Mouse (Mus musculus) cerebellum, postnatal 25 days (tissue): ENCODE measurements around the gene Bak1.
A peak's percentile ranks its signal among the peaks of the same experiment; 100 is the strongest.

Source experiments
- DNase-seq, 2 experiments: peaks; one replicate each; pipeline ENCODE4 v3.0.0; 2021; ENCODE audit warnings: mixed read lengths in 2 of 2

The Bak1 gene

DNA sequence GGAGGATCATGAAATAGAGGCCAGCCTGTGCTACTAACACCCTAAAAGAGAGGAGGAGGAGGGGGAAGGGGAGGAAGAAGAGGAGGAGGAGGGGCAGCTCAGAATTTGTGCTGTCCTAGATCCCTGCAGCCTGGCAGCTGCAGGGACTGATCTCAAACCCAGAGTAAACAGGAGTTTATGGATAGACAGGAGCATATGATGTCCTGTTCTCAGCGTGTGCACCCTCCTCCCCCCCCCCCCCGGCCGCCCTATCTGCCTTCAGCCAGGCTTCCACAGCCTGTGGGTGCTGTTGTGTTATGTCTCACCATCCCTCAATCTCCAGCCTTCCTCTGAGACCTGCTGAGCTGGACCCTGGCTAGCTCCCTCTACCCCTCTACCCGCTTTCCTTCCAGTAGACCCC is at the start of gene Bak1:
TSS of gene Bak1 (minus strand) at position 101 of the 400 bp plus-strand sequence.
- DNase-seq: no peak

DNA sequence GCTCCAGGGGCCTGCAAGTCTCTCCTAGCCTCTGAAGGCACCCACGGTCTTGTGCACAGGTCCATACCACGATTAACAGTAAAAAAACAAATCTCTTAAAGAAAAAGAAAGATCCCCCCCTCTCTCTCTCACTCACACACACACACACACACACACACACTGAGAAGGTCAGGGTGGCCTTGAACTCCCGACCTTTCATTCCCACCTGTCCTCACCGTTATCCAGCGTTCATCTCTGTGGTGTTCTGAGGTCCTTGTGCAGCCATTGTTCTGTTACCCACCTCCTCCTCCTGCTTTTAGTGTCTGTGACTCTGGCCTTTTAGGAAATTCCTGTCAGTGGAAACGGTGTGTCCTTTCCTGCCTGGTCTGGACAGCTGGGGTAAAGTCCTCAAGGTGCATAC is 49.7 kb upstream of the Bak1 start:
- no peak for DNase-seq

DNA sequence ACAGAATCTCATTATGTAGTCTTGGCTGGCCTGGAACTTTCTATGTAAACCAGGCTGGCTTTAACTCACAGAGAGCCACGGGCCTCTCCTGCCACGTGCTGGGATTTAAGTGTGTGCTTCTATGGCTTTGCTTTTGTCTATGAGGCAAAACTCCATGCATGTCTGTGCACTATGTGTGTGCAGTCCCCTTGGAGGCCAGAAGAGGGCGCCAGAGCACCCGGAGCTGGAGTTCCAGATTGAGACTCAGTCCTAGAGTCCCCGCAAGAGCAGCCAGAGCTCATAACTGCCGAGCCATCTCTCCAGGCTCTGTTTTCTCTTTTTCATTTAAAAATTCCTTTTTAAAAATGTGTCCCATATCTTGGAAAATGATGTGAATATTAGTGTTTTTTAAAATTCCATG is 49.1 kb upstream of the Bak1 start:
- DNase-seq: peak in 1 of 2 experiments; percentile 36

DNA sequence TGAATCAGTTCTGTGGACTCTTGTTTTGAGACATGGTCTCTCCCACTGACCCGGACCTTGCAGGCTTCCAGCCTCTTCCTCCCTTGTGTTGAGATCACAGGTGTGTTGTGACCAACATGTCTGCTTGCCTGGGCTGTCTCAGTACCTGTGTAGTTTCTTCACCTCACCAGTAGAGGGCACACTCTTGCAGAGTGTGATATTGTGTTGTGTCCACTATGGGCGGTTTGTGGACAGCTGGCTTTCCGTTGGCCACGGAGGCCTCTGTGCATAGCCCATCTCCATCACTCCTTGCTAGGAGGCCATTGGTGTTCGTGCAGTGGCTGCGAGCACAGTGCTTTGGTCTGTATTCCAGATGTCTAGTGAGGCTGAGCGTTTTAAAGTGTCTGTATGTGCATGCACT is 48.3 kb upstream of the Bak1 start:
- no peak for DNase-seq

DNA sequence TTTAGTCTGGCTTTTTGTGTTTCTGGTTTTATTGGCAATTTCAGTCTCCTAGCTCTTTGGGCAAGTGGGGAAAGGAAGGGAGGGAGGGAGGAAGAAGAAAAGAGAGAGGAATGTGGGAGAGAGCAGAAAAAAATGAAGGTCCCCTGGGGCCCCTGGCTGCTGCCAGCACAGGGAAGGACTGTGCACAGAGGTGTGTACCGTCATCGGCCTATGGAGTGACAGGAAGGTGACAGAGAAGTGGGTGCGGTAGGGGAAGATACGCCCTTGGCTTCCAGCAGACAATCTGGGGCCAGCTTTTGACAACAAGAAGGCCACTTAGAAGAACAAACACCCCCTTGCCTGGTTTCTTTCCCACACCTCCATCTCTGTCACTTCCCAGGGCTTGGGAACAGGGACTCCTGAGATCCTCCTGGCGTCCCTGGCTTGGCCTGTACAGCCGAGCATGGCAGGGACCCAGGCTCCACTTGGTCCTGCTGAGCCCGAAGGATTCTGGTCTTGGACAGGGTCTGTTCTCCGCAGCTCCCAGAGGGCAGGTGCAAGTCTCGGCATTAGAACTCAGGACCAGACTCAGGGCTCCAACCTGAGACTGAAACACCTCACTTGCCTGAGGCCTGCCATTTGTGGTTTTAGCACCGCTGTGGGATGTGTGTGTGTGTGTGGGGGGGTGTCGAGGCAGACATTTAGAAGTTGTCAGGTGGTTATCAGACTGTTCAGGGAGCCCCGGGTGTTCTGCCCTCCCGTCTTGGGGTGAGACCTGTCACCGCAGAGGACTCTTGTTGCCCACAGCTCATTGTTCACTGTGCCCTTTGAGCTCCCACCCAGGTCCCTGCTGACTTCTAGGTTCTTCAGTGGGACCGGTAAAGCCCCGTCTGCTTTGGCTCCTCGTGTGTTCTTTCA is 46.3 kb upstream of the Bak1 start:
- DNase-seq: peak; percentile 42 to 57

DNA sequence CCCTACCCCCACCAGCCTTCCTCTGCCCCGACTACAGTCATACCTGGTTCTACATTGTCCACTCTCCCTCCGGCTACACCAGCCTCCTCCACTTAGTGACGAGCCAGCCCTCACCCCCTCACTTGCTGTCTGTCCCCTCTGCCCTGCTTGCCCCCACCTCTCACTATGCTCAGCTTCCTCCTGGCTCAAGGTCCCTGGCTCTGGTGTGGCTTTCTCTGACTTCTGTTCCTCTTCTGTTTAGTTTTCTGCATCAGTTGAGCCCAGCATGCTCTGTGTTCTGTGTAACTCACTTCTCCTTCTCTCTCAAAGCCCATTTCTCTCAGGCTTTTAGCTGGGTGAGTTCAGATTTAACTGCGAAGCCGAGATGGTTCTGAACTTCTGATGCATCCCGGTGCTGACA is 45.4 kb upstream of the Bak1 start:
- no peak for DNase-seq

DNA sequence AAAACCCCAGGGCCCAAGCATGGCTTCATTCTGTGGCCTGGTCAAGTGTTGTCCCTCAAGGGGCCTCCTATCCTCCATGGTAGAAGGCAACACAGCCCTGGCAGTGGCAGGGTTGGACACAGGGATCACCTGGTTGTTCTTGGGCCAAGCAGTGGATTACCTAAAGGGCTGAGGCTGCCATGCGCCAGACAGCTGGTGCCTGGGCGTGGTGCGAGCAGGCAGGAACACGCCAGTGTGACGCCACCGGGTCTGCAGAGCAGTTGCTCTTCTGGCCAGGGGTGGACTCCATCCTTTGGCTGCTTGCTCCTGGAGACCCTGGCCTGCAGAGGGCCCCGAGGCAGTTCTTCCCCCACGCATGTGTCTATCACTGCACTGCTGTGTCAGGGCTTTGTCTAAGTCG is 45.0 kb upstream of the Bak1 start:
- DNase-seq: no peak

DNA sequence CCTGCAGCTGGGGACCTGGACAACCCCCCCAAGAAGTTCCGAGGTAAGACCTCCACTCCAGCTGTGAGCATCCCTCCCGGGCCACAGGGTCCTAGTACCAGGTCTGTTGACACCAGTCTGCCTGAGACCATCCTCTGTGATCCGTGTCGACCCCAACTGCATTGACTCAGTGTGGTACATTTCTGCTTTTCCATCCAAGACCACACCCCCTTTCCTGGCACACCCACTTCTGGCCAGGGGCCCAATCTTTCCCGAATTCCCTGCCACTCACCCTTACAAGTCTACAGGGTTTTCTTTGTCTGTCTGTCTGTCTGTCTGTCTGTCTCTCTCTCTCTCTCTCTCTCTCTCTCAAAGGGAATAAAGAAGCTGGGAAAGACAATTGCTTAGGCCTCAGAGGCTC is 44.3 kb upstream of the Bak1 start:
- no peak for DNase-seq

DNA sequence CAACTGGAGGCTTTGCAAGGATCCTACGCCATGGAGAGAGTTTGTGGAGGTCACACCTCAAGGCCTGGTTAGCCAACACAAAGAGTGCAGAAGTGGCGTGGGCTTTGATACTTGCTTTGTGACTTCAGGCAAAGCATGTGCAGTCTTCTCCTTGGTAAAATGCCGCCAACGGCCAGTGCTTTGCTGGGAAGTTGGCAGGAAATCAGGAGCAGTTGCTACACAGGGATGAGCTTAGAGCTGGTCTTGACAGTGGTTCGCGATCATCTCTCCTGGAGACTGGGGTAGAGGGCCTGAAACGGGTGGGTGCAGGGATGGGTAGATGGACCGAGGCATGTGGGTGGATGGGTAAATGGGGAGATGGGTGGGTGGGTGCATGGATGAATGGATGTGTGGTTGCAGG is 43.6 kb upstream of the Bak1 start:
- peak; percentile 44 to 53 for DNase-seq

DNA sequence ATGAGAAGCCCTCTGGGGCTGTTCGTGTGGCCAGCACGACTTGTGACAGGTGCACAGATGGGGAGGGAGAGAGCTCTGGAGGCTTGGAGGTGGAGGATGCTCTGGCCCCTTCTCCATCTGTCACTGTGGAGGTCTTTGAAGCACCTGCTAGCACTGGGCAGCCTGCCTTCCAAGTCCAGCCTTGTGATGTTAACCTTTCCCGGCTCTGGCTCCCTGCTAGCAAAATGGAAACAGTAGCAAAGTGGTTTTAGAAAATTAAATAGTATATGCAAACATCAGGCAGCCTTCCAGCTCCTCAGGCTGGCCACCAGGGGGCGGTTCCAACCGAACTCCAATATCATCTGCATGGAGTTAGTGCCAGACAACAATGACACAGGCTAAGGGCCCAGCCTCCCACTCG is 42.8 kb upstream of the Bak1 start:
- peak; percentile 84 to 85 for DNase-seq

DNA sequence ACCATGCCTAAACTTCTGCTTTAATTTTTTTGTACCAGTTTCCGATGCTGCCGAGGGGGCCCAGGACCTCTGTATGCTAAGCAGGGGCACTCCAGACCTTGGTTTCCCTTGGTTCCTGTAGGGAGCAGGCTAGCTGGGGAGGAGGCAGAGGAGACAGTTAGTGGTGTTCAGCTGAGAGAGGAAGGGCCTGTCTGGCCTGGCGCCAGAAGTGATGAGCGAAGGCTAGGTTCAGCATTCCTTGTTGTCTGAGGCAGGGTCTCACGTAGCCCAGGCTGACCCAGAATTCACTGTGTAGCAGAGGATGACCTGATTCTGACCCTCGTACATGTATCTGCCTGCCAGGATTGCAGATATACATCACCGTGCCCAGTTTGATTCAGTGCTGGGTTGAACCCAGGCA is 42.1 kb upstream of the Bak1 start:
- peak; percentile 46 to 56 for DNase-seq

DNA sequence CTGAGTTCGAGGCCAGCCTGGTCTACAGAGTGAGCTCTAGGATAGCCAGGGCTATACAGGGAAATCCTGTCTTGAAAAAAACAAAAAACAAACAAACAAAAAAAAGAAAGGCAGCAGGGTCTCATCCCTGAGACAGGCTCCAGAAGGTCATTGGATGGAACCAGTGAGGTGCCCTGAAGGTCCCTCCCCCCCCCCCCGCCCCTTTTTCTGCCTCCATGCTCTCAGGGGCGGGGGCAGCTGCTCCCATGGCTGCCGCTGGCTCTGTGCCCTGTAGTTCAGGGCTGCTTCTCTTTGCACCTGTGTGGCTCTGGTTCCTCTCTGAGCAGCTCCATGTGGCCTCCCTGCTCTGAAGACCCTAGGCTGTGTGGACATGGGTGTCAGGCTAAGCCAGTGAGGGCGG is 40.3 kb upstream of the Bak1 start:
- no peak for DNase-seq

DNA sequence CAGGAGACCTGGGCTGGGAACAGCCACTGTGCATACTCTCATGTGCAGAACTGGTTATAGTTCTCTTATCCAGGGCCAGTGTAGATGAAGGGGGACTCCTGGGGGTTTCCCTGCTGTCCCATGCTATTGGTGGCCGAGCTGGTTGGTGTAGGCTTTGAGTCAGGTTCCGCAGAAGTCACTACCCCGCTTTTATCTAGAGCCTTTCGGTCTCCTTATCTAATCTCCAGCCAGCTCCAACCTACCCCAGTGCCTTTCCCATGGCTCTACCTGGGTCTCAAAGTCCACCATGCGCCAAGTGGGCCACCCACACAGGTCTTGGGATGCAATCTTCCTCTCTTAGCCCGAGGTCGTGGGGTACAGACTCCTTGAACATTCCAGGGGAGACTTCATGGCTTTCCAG is 37.3 kb upstream of the Bak1 start:
- no peak for DNase-seq

DNA sequence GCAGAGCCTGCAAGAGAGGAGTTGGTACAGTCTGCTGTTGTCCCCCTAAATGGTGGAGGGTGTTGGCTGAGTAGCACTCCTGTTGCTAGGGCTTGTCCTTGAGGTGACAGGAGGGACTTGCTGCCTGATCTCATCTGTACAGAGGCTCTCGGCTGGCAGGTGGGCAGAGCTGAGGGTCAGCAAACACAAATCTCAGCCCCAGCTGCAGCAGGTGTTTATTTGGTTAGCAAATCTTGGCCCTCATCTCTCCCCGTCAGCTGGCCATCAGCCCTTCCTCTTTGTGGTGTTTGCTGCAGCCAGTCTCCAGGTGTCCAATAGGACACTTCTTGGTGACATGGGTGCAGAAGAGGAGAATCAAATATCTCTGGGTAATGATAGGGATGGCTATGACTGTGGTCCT is 35.4 kb upstream of the Bak1 start:
- no peak for DNase-seq

DNA sequence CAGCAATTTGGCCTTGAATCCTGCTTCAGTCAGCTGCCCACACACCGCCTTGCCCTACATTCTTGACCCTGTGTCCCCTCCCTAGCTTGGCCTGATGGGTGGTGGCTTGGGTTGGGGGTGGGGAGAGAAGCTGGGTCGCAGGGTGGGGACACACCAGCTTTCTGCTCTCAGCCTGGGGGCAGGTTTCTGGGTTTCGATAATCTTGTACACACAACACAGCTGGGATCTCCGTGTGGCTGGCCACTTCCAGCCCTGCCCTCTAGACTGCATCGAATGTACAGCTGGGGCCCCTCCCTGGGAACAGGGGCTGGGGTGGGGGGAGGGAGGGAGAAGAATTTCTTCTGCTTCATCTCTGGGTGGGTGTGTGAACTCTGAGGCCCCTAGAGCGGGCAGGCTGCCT is 34.9 kb upstream of the Bak1 start:
- DNase-seq: no peak

DNA sequence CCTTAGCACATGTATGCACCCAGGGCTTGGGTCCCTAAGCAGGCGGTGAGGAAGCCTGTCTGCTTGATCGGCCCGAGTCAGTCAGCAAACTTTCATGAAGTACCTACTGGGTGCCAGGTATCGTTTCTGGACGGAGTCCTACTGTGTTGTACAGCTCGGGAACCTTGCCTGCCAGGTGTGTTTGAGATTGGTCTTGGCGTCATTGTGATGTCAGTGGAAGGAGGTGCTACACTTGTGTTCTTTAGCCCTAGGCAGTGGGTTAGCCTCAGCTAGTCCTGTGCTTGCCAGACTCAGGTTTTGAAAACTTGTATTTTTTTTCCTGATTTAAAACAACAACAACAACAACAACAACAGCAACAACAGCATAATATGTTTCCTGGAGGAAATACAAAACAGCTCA is 33.9 kb upstream of the Bak1 start:
- DNase-seq: no peak

DNA sequence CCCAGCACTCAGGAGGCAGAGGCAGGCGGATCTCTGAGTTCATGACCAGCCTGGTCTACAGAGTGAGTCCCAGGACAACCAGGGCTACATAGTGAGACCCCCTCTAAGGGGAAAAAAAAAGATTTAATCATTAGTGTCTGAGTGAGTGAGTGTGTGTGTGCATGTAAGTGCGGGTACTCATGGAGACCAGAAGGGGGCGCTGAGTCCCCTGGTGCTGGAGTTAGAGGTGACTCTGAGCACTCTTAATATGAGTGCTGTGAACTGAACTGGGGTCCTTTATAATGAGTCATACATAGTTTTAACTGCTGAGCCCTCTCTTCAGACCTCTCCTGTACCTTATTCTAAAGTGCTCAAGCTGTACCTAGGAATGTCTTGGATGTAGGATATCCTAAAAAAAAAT is 32.9 kb upstream of the Bak1 start:
- DNase-seq: no peak

DNA sequence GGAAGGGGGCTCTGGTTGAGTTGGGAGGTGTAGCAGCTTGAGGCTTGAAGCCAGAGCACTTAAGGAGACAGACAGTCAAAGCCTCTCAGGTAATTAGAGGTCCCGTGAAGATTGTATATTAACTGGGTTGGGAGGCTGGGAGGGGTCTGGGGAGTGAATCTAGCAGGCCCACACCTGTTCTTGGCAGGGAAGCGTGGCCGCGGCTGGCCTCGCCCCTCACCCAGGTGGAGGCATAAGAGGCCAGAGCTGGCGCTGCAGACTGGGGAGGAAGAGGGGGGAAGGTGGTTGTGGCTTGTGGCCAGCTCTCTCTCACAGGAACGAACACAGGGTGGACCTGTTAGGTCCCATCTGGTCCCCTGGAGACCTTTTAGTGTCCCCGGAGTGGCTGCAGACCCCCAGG is 31.9 kb upstream of the Bak1 start:
- no peak for DNase-seq

DNA sequence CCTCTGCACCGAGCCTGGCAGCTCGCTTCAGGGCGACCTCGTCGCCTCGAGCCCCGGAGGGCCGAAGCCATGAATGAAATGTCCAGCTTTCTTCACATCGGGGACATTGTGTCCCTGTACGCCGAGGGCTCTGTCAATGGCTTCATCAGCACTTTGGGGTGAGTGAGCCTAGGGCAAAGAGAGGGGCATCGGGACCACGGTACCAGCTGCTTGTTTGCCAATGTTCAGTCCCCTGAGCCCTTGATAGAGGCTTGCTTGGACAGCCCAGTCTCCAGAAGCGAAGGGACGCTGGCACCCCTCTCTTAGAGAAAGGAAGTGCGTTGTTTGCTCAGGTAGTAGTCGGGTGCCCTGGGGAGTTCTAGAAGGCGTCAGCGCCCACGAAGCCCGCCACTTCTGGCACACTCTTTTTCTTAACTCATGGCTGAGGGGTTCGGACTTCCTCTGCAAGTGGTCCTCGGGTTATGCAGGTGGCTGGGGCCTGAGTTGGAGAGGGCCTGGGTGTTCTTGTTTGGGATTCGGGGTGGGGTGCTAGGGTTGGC is 28.8 kb upstream of the Bak1 start:
- DNase-seq: no peak

DNA sequence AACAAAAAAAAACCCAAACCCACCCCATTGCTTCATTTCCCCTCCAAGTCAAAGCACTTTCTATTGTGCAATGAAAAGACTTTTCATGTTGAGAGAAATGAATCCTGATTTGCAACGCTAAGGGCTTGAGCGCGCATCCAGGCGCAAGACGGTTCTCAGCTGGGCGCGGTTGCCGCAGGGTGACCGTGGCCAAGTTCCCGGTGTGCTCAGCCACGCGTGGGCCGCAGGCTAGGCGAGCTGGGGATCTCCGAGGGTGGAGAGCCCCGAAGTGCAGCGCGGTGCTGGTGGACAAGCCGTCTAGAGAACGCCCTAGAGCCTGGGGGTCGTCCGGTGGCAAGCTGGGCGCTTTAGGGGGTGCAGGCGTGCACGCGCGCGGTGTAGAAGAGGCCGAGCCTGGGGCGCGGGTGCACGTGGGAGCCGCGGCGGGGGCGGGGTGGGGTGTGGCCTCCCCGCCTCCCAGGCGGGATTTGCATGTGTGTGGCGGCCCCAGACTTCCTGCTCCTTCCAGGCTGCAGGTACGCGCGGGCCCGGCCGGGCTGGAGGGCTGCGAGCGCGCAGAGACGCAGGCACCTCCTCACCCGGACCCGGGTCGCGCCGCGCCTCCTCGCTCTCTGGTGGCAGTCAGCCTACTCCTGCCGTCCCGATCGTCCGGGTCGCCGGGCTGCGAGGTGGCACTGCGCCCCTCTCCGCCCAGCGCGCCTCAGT is 28.2 kb upstream of the Bak1 start, which contains the start of gene Itpr3:
TSS of gene Itpr3 (plus strand) at position 493 of the 705 bp plus-strand sequence.
- peak; percentile 77 to 83 for DNase-seq

DNA sequence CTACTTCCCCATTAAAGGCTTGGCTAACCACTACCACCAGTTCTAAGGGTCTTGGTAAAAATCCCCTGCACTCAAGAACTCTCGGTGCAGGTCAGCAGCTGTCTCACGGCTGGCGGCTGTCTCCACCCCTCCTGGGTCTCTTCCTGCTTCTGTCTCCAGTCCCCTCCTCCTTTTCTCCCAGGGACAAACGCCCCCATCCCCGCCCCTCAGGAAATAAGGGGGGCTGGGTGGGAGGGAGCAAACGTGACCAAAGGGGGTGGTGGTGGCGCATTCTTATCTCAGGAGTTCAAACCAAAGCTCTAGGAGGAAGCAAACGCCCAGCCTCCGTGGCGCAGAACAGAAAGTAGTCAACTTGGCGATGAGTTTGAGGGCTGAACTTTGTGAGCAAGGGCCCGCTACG is 27.4 kb upstream of the Bak1 start:
- no peak for DNase-seq

DNA sequence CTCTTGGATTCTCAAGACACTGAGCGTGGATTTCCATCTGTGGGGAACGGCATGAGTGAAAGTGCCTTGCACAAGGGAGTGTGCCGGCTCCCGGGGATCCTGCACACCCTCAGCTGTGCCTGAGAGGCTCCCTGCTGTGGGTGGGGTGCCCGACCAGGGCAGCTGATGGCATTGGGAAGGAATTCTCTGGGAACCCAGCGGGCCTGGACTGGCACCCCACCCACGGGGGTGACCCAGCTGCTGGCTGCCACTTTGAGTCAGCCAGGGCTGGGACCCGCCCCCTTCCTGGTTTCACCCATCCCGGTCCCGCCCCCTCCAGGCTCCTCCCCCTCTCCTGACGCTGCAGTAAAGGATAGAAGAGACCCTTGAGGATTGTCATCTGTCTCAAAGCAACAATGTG is 22.7 kb upstream of the Bak1 start:
- DNase-seq: no peak

DNA sequence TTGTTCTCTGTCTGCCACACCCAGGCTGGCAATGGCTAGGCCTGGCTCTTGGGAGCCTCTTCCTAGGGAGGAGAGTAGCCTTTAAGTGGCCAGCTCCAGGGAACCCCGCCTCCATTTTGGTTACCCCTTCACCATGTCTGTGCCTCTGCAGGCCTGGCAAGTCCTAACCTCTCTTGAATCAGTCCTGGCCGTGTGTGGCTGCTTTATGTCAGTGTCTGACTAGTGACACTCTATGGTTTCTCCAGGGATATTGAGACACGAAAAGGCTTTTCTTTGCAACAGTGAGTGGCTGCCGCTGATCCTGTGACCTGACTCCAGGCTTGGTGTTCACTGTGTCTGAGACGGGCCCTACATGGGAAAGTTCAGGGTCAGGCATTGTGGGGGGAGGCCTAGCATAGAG is 22.0 kb upstream of the Bak1 start:
- DNase-seq: no peak
